Mouse (Mus musculus): Measurements from ENCODE around the gene Cox15. TPM values are rescaled to one million over a fixed set of nuclear protein-coding genes. Genes with fewer than 3 reads are reported as not detected.

Cox15 gene
- 9.7 and 13.0 TPM in 2 replicates for polyA plus RNA-seq (2015; fragmentation: Nextera tagmentation; extraction: Ambion mirVana)

- under 1% methylated on average over 62 of the region's 62 CpGs for WGBS
- H3K4me1 ChIP-seq, result peaks cover 16% of the 10 kb centered on the region
- no peaks in the 10 kb centered on the region for H3K9me3 ChIP-seq
- no peaks in the 10 kb centered on the region for H3K27me3 ChIP-seq
- peak within 1 kb of the TSS; percentile 59 for H3K4me2 ChIP-seq (replicated peaks)
- peak; percentile 95 for ATAC-seq (replicated peaks)
- peak within 1 kb of the TSS; percentile 68 for H3K4me3 ChIP-seq
- H3K9ac ChIP-seq (replicated peaks), result peak within 1 kb of the TSS; percentile 80
- peak within 1 kb of the TSS; percentile 99 for H3K27ac ChIP-seq (replicated peaks)
- H3K36me3 ChIP-seq, result peaks cover 23% of the 10 kb centered on the region
Observed at GRCm38 (mm10) chr19:43752489-43753225, at the start of gene Cox15, which contains the start of gene Cutc. Gene Cox15 (minus strand): TSS chr19:43753000. Gene Cutc (plus strand): TSS chr19:43752996.

- no peak overlapping the region for H3K4me2 ChIP-seq (replicated peaks)
- ATAC-seq (replicated peaks), result no peak
- WGBS, result 73% methylated on average over 9 of the region's 9 CpGs
Observed at GRCm38 (mm10) chr19:43801427-43802051, 48.7 kb upstream of the Cox15 start.

GRCm38 (mm10) chr19:43797216-43797615 lies 44.4 kb upstream of the Cox15 start:
- no peak overlapping the region for H3K9ac ChIP-seq (replicated peaks)
- WGBS, result 83% methylated on average over 5 of the region's 5 CpGs
- H3K27ac ChIP-seq (replicated peaks), result no peak overlapping the region
- H3K36me3 ChIP-seq, result no peaks in the 10 kb centered on the region
- no peaks in the 10 kb centered on the region; the same call in 1 of the 2 replicates for H3K27me3 ChIP-seq
- no peaks in the 10 kb centered on the region for H3K9me3 ChIP-seq
- no peaks in the 10 kb centered on the region for H3K4me1 ChIP-seq
- ATAC-seq (replicated peaks), result no peak
- H3K4me2 ChIP-seq (replicated peaks), result no peak overlapping the region
- no peak overlapping the region for H3K4me3 ChIP-seq

More at GRCm38 (mm10) chr19:43801427-43802051, 48.7 kb upstream of the Cox15 start:
- Histone ChIP-seq H3K27ac (replicated peaks) (no peak overlapping the region), H3K4me1 (no peaks in the 10 kb centered on the region), H3K27me3 (no peaks in the 10 kb centered on the region; the same call in 1 of the 2 replicates), H3K9me3 (no peaks in the 10 kb centered on the region), H3K36me3 (no peaks in the 10 kb centered on the region), H3K4me3 (no peak overlapping the region), H3K9ac (replicated peaks) (no peak overlapping the region)

GRCm38 (mm10) chr19:43795511-43795910 lies 42.7 kb upstream of the Cox15 start:
- Histone ChIP-seq H3K27ac (replicated peaks) (no peak overlapping the region), H3K9me3 (no peaks in the 10 kb centered on the region), H3K4me2 (replicated peaks) (no peak overlapping the region), H3K36me3 (no peaks in the 10 kb centered on the region), H3K4me3 (no peak overlapping the region), H3K27me3 (no peaks in the 10 kb centered on the region), H3K4me1 (no peaks in the 10 kb centered on the region), H3K9ac (replicated peaks) (no peak overlapping the region)
- no peak for ATAC-seq (replicated peaks)
- 79% methylated on average over 8 of the region's 8 CpGs for WGBS

GRCm38 (mm10) chr19:43793951-43794350 lies 41.2 kb upstream of the Cox15 start:
- H3K4me3 ChIP-seq, result no peak overlapping the region
- no peaks in the 10 kb centered on the region for H3K4me1 ChIP-seq
- H3K9me3 ChIP-seq, result no peaks in the 10 kb centered on the region
- no peaks in the 10 kb centered on the region for H3K36me3 ChIP-seq
- no peak for ATAC-seq (replicated peaks)
- H3K4me2 ChIP-seq (replicated peaks), result no peak overlapping the region
- no peak overlapping the region for H3K9ac ChIP-seq (replicated peaks)
- no peaks in the 10 kb centered on the region for H3K27me3 ChIP-seq
- 94% methylated on average over 1 of the region's 1 CpGs for WGBS
- H3K27ac ChIP-seq (replicated peaks), result no peak overlapping the region

- Histone ChIP-seq H3K4me3 (no peak overlapping the region), H3K9me3 (no peaks in the 10 kb centered on the region), H3K27ac (replicated peaks) (no peak overlapping the region), H3K27me3 (no peaks in the 10 kb centered on the region), H3K4me2 (replicated peaks) (no peak overlapping the region), H3K4me1 (no peaks in the 10 kb centered on the region), H3K36me3 (no peaks in the 10 kb centered on the region), H3K9ac (replicated peaks) (no peak overlapping the region)
- WGBS, result 93% methylated on average over 4 of the region's 4 CpGs
- ATAC-seq (replicated peaks), result no peak
Observed at GRCm38 (mm10) chr19:43792537-43792936, 39.7 kb upstream of the Cox15 start.

- Histone ChIP-seq H3K4me2 (replicated peaks) (no peak overlapping the region), H3K4me1 (no peaks in the 10 kb centered on the region), H3K36me3 (no peaks in the 10 kb centered on the region), H3K27ac (replicated peaks) (no peak overlapping the region), H3K27me3 (no peaks in the 10 kb centered on the region), H3K9ac (replicated peaks) (no peak overlapping the region), H3K4me3 (no peak overlapping the region), H3K9me3 (no peaks in the 10 kb centered on the region)
- WGBS, result 93% methylated on average over 7 of the region's 7 CpGs
- ATAC-seq (replicated peaks), result no peak
Observed at GRCm38 (mm10) chr19:43789817-43790216, 37.0 kb upstream of the Cox15 start.

- H3K9ac ChIP-seq (replicated peaks), result no peak overlapping the region
- ATAC-seq (replicated peaks), result no peak
- H3K4me3 ChIP-seq, result no peak overlapping the region
Observed at GRCm38 (mm10) chr19:43786249-43787026, 33.6 kb upstream of the Cox15 start.

GRCm38 (mm10) chr19:43784761-43785160 lies 32.0 kb upstream of the Cox15 start:
- Histone ChIP-seq H3K4me1 (no peaks in the 10 kb centered on the region), H3K9ac (replicated peaks) (no peak overlapping the region), H3K27me3 (no peaks in the 10 kb centered on the region), H3K36me3 (no peaks in the 10 kb centered on the region), H3K4me2 (replicated peaks) (no peak overlapping the region), H3K27ac (replicated peaks) (no peak overlapping the region), H3K9me3 (no peaks in the 10 kb centered on the region), H3K4me3 (no peak overlapping the region)
- no peak for ATAC-seq (replicated peaks)
- WGBS, result 74% methylated on average over 8 of the region's 8 CpGs

More at GRCm38 (mm10) chr19:43786249-43787026, 33.6 kb upstream of the Cox15 start:
- WGBS, result 80% methylated on average over 13 of the region's 13 CpGs
- no peaks in the 10 kb centered on the region for H3K9me3 ChIP-seq
- H3K36me3 ChIP-seq, result no peaks in the 10 kb centered on the region
- H3K4me2 ChIP-seq (replicated peaks), result no peak overlapping the region
- no peaks in the 10 kb centered on the region for H3K27me3 ChIP-seq
- no peak overlapping the region for H3K27ac ChIP-seq (replicated peaks)
- H3K4me1 ChIP-seq, result no peaks in the 10 kb centered on the region

- H3K27me3 ChIP-seq, result no peaks in the 10 kb centered on the region
- H3K9ac ChIP-seq (replicated peaks), result no peak within 1 kb of the TSS
- H3K27ac ChIP-seq (replicated peaks), result no peak within 1 kb of the TSS
- H3K4me1 ChIP-seq, result no peaks in the 10 kb centered on the region
- H3K36me3 ChIP-seq, result no peaks in the 10 kb centered on the region
- ATAC-seq (replicated peaks), result no peak
- no peak within 1 kb of the TSS for H3K4me2 ChIP-seq (replicated peaks)
- WGBS, result 82% methylated on average over 3 of the region's 3 CpGs
- H3K4me3 ChIP-seq, result no peak within 1 kb of the TSS
- no peaks in the 10 kb centered on the region for H3K9me3 ChIP-seq
Observed at GRCm38 (mm10) chr19:43781980-43782379, 29.2 kb upstream of the Cox15 start, which contains the start of gene Abcc2. Gene Abcc2 (plus strand): TSS chr19:43782192.

GRCm38 (mm10) chr19:43780391-43780790 lies 27.6 kb upstream of the Cox15 start:
- ATAC-seq (replicated peaks), result no peak
- Histone ChIP-seq H3K4me1 (no peaks in the 10 kb centered on the region), H3K27ac (replicated peaks) (no peak overlapping the region), H3K36me3 (no peaks in the 10 kb centered on the region), H3K9ac (replicated peaks) (no peak overlapping the region), H3K4me2 (replicated peaks) (no peak overlapping the region), H3K27me3 (no peaks in the 10 kb centered on the region), H3K9me3 (no peaks in the 10 kb centered on the region), H3K4me3 (no peak overlapping the region)
- 90% methylated on average over 5 of the region's 5 CpGs for WGBS

- Histone ChIP-seq H3K27me3 (no peaks in the 10 kb centered on the region), H3K9ac (replicated peaks) (no peak overlapping the region), H3K4me2 (replicated peaks) (no peak overlapping the region), H3K27ac (replicated peaks) (no peak overlapping the region), H3K36me3 (no peaks in the 10 kb centered on the region), H3K4me3 (no peak overlapping the region), H3K9me3 (no peaks in the 10 kb centered on the region), H3K4me1 (no peaks in the 10 kb centered on the region)
- WGBS, result 72% methylated on average over 2 of the region's 2 CpGs
- ATAC-seq (replicated peaks), result no peak
Observed at GRCm38 (mm10) chr19:43777308-43777707, 24.5 kb upstream of the Cox15 start.
